Mouse (Mus musculus): ENCODE measurements around the gene Efhd2.

- no peak for TF ChIP-seq CTCF (IDR thresholded peaks at IDR 0.05)
- TF ChIP-seq EP300 (IDR thresholded peaks at IDR 0.05), result no peak
Measured at GRCm38 (mm10) chr4:141899936-141900335, 25.2 kb upstream of the Efhd2 start.

Measured in lung, postnatal 0 days (tissue).